Mouse (Mus musculus): Measurements from ENCODE around the gene Tshz3.
A peak's percentile ranks its signal among the peaks of the same experiment; 100 is the strongest.

Gene Tshz3

DNA sequence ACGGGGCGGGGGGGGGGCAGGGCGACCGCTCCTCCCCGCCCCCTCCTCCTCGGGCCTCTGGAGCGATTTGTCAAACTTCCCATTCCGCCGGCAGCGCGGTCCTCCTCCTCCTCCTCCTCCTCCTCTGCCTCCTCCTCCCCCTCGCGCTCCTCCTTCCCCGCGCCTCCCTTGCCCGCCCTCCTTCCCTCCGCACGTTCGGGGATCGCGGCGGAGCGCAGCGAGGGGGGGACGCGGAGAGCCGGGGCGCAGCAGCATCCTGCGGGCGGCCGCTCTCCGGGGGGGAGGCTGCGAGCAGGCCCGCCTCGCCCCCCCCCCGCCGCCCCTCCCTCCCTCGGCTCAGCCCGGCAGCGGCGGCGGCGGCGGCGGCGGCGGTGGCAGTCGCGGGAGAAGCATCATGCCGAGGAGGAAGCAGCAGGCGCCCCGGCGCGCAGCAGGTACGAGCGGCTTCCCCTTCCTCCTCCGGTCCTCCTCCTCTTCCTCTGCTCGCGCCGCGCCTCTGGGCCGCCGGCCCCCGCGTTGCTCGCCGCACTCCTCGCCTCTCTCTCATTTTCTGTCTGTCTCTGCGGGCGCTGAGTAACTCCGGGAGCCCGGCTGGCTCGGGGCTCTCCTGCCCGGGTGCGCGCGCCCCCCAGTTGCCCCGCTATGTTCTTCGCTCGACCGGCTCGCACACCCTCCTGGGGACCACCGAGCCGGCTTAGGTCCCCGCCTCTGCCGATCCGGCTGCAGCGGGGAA is at the start of gene Tshz3:
Tshz3 (plus strand) TSS at position 263 of the 733 bp plus-strand sequence.
- peak; percentile 47 for DNase-seq (ENCODE audit: low spot score)

DNA sequence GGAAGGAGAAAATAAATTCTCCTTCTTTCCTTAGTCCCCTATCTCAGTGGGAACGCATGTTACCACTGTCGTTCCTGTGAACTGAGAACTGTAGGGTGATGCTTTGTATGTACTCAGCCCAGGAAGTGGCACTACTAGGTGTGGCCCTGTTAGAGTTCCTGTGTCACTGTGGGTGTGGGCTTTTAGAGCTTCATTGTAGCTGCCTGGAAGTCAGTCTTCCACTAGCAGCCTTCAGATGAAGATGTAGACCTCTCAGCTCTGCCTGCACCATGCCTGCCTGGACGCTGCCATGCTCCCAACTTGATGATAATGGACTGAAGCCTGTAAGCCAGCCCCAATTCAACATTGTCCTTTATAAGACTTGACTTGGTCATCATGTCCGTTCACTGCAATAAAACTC is 42.0 kb upstream of the Tshz3 start:
- no peak for DNase-seq (ENCODE audit: low spot score)

DNA sequence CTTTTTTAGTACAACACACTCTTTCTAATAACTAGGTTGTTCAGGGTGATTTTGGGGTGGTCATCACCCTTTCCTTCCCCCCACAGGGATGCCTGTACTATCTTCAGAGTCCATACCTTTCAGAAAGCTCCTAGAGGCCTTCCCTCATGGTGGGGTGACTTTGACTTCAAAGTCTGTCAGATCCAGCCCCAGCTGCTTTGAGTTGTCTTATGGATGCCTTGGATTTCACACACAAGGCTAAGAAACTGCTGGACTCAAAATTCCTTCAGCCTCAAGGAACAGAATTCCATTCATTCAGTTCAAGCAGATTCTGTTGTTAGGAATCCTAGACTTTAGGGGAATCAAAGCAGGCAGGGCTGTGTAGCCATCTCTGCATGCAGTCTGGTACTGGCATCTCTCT is 41.5 kb upstream of the Tshz3 start:
- no peak for DNase-seq (ENCODE audit: low spot score)

DNA sequence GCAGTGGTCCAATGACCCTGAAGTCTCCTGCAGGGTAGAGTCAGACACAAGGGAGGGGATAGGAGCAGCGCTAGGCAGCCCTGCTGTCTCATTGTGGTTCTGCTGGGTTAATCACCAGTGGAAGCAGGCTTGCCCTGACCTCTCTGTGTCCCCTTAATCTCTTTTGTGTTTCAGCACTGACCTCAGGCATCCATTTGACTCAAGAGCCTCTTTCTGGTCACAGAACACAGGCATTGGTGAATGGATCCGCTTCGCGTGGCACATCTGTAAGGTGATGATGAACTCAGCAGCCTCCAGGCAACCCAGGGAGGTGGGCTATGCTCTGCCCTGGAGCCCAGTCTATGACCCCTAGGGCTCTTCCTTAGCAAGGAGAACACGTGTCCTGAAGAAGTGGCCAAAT is 39.6 kb upstream of the Tshz3 start:
- no peak for DNase-seq (ENCODE audit: low spot score)

DNA sequence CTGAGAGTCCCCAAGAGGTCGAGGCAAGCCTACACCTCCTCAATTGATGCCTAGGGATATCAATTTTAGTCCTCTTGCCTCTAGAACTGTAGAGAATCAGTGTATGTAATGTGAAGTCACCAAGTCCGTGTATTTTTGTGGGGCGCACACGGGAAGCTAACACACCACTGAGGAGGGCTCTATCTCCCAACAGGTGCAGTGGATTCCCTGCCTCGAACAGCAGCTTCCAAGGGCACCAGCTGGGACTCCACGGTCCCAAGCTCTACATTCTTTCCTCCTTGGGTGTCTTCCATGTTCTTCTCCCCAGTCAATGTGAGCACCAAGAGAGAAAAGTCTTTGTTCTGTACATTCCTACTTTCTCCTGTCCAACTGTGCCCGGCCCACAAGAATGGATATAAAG is 38.7 kb upstream of the Tshz3 start:
- DNase-seq (ENCODE audit: low spot score), result no peak

DNA sequence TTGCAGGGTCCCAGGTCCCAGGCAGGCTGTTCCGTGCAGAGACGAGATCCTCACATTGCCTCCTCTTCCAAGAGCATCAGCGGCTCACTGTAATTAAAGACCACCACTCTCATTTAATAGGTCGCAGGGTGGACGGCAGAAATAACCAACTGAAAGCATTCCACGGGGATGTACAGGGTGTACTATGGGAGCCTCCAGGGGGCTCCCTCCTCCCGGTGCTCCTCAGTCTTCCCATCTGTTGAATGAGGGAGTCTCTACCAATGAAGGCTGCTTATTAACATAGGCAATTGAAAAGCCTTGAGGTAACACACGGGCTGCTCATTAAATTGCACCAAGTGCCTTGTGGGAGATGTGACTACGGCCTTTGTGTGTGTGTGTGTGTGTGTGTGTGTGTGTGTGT is 37.3 kb upstream of the Tshz3 start:
- no peak for DNase-seq (ENCODE audit: low spot score)

DNA sequence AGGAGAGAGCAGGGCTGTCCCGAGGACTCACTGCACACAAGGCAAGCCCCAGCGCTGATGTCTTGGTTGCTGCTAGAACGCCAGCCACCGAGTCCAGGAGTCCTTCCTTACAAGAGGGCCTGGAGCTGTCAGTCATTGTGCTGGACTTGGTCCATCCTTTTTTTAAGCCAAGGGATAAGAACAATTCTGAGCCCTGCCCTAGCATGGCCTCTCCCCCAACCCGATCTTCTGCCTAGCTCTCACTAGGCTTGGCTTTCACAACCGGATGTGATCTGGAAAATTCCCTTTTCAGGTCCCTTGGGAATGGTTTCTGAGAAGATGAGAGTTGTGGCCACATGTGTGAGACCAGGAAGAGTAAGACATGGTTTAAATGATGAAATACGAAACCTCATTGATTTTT is 34.5 kb upstream of the Tshz3 start:
- DNase-seq (ENCODE audit: low spot score), result no peak

DNA sequence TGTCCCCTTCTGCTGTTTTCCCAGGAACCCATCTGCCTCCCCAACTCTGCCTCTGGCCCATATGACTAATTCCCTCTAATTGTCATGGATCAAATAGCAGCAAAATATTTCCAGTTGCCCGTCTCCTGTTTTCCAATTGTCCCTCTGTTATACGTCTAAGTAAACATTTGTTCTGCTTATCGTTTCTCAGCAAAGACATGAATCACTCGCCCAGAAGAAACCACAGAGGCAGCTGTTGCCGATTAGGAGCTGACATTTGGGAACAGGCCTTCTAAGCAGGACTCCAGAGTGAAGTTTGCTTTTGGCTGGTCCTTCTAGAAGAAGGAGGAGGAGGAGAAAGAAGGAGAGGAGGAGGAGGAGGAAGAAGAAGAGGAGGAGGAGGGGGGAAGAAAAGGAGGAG is 30.2 kb upstream of the Tshz3 start:
- DNase-seq (ENCODE audit: low spot score), result no peak

DNA sequence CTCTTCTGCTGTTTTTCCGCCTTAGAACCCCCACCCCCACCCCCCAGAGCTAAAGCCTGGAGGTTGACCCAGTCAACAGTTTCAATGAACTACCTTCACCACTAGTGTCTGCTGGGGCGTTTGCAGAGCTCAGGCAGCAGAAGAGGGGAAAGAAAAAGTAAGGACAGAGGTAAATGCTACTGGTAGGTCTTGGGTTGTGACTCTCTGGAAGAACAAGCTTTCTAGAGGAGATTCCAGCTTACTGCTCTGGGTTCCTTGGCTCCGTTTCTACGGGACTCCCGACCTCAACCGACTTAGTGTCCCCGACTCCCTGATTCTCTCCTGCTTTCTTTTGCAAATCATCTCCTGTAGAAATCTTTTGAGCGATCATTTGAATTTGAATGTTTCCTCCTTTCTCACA is 19.9 kb upstream of the Tshz3 start:
- DNase-seq (ENCODE audit: low spot score), result no peak

DNA sequence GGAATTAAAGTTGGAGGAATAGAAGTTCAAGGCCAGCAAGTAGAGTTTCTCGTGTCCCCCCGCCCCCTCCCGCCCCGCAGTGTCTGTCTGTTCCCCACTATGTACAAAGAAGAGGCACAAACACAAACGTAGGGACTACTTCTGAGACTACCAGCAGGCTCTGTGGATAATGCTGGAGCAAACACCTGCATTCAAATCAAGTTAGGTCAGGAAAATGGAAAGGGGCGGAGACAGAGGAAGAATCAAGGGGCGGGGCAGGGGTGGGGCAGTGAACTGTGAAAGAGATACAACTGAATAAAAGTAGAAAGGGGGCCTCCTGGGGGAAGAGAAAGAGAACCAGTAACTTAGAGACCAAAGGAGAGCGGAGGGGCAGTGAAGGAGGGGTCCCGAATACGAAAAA is 19.4 kb upstream of the Tshz3 start:
- no peak for DNase-seq (ENCODE audit: low spot score)

DNA sequence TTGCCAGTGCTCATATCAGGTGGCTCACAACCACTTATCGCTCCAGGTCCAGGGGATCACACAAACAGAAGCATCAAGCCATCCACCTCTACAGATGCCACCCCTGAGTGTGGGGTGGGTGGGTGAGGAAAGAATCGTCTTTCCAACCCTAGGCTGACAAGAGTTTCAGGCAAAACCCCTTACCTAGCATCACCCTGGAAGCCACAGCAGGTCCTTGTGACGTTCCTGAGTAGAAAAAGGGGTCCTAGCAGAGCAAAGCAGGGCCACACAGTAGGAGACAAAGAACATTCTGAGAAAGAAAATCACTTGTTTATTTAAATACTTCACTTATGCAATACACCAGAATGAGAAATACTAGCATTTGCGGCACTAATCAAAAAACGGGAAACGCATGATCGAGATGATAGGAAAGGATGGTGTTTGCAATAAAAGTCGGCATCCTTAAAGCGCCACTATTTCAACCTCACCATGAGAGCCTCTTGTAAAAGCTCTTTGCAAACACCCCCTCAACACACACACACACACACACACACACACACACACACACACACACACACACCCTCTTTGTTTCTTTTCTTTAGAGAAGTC is 18.8 kb upstream of the Tshz3 start:
- no peak for DNase-seq (ENCODE audit: low spot score)

DNA sequence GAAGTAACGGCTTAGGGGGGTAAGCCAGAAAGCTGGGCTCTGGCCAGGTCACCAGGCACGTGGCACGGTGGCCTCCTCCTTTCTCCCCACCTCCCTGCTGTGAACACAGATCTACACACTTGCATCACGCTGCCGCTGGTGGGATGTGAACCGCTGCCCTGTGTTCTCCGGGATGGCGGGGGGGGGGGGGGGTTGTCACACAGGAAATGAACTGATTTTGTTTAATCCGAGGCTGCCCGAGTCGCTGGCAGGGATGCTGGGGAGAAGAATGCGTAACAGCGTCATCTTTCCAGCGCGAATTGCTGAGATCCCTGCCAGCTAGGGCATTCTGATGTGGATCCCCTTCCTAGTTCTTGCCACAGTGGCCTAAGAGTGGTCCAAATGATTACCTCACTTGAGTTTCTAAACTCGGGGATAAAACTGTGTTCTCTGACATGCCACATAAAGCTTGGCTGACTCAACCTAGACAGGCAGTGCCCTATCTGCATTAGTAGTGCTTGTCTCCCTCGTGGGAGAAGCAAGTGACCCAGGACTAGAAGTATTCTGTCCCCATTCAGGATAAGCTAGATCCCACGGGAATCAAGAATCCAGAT is 18.0 kb upstream of the Tshz3 start:
- no peak for DNase-seq (ENCODE audit: low spot score)

DNA sequence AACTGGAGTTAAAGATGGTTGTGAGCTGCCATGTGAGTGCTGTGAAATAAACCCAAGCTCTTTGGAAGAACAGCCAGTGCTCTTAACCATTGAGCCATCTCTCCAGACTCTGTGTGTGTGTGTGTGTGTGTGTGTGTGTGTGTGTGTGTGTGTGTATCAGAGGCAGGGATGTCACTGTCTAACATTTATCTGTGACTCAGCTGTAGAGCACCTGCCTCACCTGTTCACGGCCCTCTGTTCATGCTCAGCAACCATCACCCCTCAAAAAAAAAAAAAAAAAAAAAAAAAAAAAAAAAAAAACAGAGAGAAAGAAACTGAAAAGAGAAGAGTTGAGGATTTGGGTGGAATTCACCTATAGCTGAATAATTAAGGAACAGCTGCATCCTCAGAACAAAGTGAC is 10.4 kb upstream of the Tshz3 start:
- DNase-seq (ENCODE audit: low spot score), result no peak

DNA sequence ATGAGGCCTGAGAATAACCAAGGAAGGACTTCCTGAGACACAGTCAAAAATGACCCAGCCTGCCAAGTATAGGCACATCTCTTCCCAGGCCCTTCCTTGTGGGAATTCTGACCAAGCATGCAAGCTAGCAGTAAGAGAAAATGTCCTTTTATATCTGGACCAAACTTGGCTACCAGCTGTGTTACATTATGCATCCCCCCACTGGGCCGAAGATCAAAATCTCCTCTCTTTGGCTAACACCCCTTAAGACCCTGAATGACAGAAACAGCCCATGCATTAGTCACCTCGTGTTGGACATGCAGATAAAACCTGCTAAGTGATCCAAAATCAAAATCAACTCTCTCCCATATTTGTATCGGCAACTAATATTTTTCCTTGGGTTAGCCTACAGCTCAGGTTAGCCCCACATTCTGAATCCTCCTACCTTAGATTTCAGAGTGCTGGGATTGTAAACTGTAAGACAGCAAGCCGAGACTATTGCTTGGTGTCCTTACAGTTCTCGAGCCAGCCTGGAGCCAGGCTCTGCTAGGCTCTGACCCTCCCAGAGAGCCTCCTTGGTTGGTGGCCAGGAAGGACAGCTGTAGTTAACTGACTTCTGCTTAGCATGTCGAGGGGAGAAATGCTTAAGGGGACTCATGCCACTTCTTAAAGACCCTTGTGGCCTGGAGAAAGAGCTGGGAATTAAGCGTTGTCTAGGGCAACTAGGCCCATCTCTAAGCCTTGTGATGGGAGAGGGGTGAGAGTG is 8.7 kb upstream of the Tshz3 start:
- no peak for DNase-seq (ENCODE audit: low spot score)

DNA sequence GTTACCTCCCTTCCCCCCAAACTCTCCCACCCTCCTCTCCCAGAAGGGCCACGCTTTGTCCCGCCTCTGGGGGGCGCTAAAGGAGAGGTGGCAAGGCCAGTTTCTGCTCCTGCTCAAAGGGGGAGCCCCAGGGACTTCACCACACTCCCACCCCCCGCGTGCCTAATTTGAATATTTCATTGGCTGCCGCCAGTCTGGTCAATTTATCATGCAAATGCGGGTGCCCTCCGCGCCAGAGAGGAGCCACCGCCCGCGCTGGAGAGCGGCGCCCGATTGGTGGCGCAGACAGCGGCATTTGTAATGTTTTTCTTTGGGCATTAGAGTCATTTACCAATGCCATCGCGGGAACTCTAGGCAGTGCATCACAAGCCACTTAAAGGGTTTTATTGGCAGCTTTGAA is 7.4 kb upstream of the Tshz3 start:
- no peak for DNase-seq (ENCODE audit: low spot score)

DNA sequence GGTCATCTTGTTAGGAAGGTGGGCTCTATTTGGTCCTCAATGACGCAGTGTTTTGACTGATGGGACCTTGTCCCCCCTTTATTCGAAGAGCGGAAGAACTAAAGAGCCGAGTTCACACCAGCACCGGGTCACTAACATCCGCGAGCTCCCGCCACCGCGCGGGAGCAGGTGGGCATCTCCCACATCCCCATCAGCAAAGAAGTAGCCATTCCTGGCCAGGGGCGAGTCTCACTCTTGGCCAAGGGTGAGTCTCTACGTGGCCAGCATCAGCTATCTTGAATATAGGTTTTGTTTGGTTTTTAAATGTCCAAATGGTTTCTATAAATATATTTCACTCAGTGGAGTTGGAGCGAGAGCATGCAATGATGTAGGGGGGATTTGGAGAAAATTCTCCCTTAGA is 6.3 kb upstream of the Tshz3 start:
- DNase-seq (ENCODE audit: low spot score), result no peak

DNA sequence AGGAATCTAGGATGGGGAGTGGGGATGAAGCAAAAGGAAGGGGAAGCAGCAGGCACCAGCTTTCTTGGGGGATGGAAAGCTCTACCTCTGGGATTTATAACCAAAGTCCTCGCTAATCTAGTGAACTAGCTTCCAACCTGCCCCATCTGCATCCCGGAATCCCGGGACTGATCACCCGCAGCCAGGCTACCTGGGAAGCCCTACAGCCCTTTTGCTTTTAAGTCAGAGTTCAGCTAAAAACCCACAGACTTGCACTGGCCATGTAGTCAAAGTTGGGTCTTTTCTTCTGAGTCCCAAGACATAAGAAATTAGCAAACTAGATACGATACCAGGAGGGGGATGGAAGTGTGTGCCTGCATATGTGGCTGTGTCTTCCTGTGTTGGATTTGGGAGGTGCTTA is 5.5 kb upstream of the Tshz3 start:
- no peak for DNase-seq (ENCODE audit: low spot score)

DNA sequence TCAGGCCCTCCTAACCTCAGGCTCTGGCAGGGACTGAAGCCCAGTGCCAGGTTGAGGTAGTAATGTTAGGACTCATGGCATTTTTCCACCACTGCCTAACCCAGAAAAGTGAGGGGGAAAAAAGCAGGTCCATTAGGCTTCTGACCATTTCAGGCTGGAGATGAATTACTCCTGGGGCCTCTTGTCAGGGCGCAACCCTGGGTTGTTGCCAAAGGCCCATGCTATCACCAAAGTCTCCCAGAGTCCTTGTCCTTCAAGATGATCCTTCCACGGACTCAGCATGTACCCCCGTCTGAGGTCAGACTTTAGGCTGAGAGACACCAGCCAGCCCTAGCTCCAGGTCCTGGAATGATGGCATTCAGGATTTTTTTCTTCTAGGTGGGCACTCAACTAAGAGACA is 4.8 kb upstream of the Tshz3 start:
- DNase-seq (ENCODE audit: low spot score), result no peak

DNA sequence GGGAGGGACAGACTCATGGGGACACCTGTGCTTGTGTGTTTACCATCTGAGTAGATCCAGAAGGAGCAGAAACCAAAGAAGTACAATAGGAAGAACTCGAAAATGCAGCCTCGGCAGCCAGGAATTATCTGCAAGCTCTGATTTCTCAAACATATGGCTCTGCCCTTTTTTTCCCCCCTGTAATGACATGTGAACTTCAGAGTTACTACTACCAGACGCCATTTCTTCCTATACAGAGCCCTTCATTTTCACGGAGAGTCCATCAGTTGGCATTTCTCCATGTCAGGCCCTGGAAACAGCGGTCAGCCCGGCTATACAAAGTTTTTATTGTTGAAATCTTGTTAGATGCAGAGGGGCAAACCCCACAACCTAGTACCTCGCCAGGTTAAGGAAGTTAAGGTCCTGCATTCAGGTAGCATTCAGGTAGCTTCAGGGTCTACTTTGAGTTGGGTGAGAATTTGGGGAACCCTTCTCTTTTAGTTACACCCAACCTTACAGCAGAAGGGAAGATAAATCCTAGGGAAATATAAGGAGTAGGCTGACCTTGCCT is 3.2 kb upstream of the Tshz3 start:
- no peak for DNase-seq (ENCODE audit: low spot score)

DNA sequence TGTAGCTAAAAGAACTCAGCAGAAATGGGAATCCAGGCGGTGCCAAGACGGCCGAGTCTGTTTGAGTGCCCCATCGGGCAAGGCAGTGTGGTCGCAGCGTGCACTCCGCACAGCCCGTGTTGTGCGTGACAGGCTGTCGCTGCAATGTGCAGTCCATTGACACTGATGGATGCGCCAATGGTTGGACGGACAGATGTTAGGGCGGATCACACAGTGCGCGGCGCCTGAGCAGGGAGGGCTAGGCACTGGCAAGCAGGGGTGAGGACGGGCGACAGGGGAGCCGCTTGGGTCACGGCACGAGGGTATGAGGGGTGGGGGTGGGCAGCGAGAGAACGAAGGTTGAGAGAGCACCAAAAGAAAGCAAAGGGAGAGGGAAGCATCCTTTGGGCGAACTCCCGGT is 2.6 kb upstream of the Tshz3 start:
- DNase-seq (ENCODE audit: low spot score), result no peak

DNA sequence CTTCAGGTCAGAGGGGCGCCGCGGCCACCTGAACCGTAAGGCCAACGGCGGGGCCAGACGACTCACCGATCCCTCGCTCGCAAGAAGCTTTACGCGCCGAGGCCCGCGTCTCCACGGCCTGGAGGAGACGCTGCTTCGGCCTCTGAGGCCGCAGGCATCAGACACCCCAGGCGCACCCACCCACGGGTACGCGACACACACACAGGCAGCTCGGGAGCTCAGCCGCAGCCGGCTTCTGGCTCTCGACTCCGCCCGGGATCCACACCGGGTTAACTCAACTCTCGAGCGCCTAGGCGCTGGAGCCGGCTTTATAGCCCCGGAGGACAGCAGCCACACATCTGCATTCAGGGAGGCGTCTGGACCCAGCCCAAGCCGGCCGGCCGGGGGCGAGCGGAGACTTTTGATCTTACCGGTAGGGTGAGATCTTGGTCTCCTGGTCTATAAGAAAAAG is 2.1 kb upstream of the Tshz3 start:
- no peak for DNase-seq (ENCODE audit: low spot score)

DNA sequence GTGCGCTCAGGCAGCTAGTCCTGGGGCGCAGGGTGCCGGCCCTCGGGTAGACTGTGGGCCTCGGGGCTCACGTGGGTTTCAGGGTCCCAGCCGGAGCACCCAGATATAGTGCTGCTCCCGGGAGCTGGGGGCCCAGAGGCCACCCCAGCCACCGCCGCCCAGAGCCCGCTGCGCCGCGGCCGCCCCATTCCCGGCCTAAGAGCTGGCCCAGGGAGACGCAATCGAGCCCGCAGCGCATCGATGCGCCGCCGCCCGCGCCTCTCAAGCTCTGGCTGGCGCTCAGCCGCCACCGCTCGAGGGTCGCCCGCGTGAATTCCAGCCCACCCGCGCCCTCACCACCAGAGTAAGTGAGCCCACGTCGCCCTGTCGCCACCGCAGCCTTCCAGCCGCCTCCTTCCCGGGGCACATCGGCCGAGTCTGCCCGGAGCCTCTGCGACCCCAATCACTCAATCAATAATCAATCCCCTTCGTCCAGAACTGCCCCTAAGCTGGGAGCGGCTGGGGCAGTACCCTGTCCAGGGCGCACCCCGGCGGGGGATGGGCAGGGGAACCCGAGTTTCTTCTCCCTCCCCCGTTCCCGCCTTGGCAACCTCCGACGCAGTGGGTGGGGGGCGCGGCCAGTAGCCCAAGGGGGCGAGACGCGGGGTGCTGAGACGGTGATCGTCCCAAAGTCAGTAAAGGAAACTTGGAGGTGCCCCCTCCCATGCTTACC is 1.4 kb upstream of the Tshz3 start:
- no peak for DNase-seq (ENCODE audit: low spot score)
